Mouse (Mus musculus): ENCODE data around the gene Gpd1.

GRCm38 (mm10) chr15:99700219-99701106, 16.9 kb upstream of the Gpd1 start:
- TF ChIP-seq CTCF (IDR thresholded peaks at IDR 0.05; ENCODE audit: low read depth) (no peak), EP300 (optimal IDR thresholded peaks at IDR 0.05) (no peak)
